Mouse (Mus musculus) CH12.LX (cell line): ENCODE measurements around the gene Phka2.

Source experiments
- E2F4 ChIP-seq: IDR thresholded peaks from 2 replicates; pipeline ENCODE4 v1.6.1; 2011; ENCODE audit warnings: low read depth, low read length, improper control_type of control experiment; ENCODE audit not compliant: insufficient replicate concordance
- EP300 ChIP-seq: IDR thresholded peaks from 2 replicates; pipeline ENCODE4 v1.6.1; 2011; ENCODE audit warnings: low read length, improper control_type of control experiment
- GABPA ChIP-seq: IDR thresholded peaks from 2 replicates; pipeline ENCODE4 v1.6.1; 2012; ENCODE audit warnings: low read depth, low read length, improper control_type of control experiment, inconsistent platforms; ENCODE audit not compliant: insufficient replicate concordance
- MAX ChIP-seq: IDR thresholded peaks from 2 replicates; pipeline ENCODE4 v1.6.1; 2011; ENCODE audit warnings: low read length, improper control_type of control experiment
- SMC3 ChIP-seq: IDR thresholded peaks from 2 replicates; pipeline ENCODE4 v1.6.1; 2011; ENCODE audit warnings: low read depth, low read length, improper control_type of control experiment
- USF2 ChIP-seq: conservative IDR thresholded peaks from 2 replicates; pipeline ENCODE4 v1.6.1; 2011; ENCODE audit warnings: low read depth, low read length, improper control_type of control experiment

DNA sequence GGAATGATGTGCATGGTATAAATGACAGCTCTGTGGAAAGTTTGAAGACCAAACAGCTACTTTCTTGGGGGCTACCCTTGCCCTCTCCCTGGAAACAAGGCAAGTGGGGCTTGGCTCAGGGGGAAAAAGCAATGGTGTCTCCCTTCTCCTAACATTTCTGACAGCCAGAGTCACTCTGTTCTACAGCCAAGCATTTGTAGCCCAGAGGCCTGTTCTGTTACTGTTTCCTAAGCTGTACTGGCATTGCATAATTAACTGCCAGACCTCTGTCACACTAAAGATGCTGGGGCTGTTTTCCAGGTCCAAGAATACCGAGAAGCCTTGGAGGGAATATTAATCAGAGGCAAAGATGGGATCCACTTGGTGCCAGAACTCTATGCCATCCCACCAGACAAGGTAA is 46.9 kb downstream of the Phka2 start:
- no peak for TF ChIP-seq EP300
- TF ChIP-seq E2F4 = no peak
- no peak for TF ChIP-seq USF2
- no peak for TF ChIP-seq GABPA
- no peak for TF ChIP-seq SMC3
- no peak for TF ChIP-seq MAX
